Mouse (Mus musculus): ENCODE data around the gene Lrrc25. TPM values are rescaled to one million over a fixed set of nuclear protein-coding genes. Genes with fewer than 3 reads are reported as not detected.

The Lrrc25 gene
- polyA plus RNA-seq, 1 experiment from 2014 or later = 2.5 TPM

DNA sequence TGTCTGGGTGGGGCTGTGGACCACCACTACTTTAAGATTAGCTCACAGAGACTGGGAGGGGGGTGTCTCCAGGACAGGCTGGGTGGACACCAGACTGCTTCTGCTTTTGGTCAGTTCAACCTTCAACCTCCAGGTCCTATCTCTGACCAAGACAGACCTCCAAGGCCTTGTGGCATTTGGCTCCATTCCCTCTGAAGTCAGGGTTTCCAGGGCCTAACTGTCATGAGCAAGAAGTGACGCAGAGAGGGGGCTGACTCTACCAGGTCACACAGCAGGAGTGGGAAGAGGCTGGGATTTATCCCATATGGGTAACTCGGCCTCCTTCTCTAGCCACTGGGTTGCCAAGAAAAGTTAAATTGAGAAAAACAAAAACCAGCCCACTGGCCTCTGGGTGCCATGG is 41.8 kb downstream of the Lrrc25 start:
- H3K9ac ChIP-seq = no peak overlapping the region
- H3K4me1 ChIP-seq (replicated peaks) = peaks cover 22% of the 10 kb centered on the region
- no peaks in the 10 kb centered on the region for H3K27me3 ChIP-seq (replicated peaks)
- no peaks in the 10 kb centered on the region for H3K9me3 ChIP-seq
- no peak overlapping the region for H3K4me3 ChIP-seq (replicated peaks)
- no peak for ATAC-seq
- peaks cover 3% of the 10 kb centered on the region; the same call in 1 of the 2 replicates for H3K36me3 ChIP-seq
- WGBS = 81% methylated on average over 2 of the region's 2 CpGs
- peak overlapping the region; percentile 94 for H3K4me2 ChIP-seq (replicated peaks)
- no peak overlapping the region for H3K27ac ChIP-seq

DNA sequence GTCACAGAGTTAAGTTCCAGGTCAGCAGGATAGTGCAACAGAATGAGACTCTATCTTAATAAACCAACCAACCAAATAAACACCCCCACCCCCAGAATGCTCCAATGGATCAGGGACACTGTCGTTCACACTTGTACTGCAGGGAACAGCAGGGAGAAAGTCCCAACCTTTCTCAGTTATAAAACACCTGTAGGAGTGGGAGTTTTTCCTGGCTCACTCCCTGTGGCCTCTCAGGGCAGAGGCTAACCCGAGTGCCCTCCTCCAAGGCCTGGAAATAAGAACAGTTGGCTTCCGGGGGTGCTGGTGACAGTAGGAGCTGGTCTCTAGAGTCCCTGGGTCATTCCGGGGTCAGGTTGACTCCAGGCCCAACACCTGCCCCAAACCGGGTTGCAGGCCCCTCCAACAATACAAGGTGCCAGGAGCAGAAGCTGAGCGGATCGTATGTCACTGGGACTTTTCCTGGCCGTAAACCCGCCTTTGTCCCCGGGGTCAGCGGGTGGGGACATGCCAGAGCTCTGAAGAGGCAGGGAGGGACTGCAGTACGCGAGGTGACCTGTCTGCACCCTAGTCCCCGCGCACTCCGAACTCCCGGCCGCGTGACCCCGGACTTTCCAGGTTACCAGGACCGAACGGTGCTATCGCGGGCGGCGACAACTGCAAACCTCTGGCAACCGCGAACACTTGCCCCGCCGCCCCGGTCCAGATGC is 43.1 kb downstream of the Lrrc25 start:
- peak overlapping the region; percentile 73 for H3K9ac ChIP-seq
- ATAC-seq = peak; percentile 69
- WGBS = under 1% methylated on average over 31 of the region's 31 CpGs
- peak overlapping the region; percentile 68 for H3K4me3 ChIP-seq (replicated peaks)
- H3K4me1 ChIP-seq (replicated peaks) = peaks cover 23% of the 10 kb centered on the region
- peak overlapping the region; percentile 94 for H3K4me2 ChIP-seq (replicated peaks)
- no peaks in the 10 kb centered on the region for H3K9me3 ChIP-seq
- no peaks in the 10 kb centered on the region for H3K27me3 ChIP-seq (replicated peaks)
- peaks cover 3% of the 10 kb centered on the region; the same call in 1 of the 2 replicates for H3K36me3 ChIP-seq
- H3K27ac ChIP-seq = peak overlapping the region; percentile 86

DNA sequence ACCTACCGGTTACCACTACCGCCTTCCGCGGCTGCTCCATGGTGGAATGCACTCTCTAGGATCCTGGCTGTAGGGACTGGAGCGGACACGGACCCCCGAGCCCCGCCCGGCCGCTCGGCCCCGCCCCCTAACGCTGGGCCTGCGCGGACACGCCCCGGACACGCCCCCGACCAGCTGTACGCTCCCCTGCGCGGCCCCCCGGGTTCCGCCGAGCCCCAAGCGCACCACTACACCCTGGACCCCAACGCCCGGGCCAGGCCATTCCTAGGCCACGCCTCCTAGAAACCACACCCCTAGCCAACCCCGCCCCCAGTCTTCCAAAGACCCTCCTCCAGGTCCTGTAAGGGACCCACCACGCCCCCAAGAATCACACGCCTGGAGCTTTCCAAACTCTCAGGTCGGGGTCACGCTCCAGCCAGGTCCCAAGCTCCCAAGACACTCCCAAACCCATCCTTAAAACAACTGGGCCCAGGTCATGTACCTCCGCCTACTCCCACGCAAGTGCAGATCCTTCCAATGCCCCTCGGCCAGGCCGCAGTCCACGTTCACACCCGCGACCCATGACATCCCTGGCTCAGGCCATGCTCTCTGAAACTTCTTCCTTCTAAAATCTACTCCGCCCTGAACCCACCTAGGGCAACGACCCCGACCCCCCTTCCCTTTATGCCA is 43.8 kb downstream of the Lrrc25 start:
- peak; percentile 96 for ATAC-seq
- Histone ChIP-seq H3K9me3 (no peaks in the 10 kb centered on the region), H3K27me3 (replicated peaks) (no peaks in the 10 kb centered on the region), H3K27ac (peak overlapping the region; percentile 86), H3K4me1 (replicated peaks) (peaks cover 21% of the 10 kb centered on the region), H3K4me2 (replicated peaks) (peak overlapping the region; percentile 94), H3K36me3 (peaks cover 3% of the 10 kb centered on the region; the same call in 1 of the 2 replicates), H3K9ac (peak overlapping the region; percentile 73), H3K4me3 (replicated peaks) (peak overlapping the region; percentile 68)
- WGBS = under 1% methylated on average over 44 of the region's 44 CpGs

DNA sequence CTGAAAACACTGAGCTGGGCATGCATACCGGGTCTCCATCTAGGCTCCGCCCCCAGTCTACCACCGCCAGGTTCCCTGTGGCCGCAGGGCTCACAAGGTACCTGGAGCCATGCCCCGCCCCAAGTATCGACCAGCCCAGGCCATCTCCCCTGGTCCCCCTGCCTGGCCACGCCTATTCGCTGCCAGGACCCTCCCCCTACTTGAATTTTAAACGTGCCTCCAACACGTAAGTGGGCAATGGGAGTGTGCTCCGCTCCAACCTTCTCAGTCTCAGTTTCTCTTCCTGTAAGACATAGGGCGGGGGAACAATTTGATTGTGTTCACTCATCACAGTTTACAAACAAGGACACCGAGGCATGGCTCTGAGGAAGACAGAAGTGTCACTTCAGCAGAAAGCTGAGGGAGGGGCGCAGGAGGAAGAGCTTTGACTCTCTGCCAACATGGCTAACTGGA is 44.3 kb downstream of the Lrrc25 start, which contains the start of gene Pgpep1:
Gene Pgpep1, minus strand, starts transcription at position 116 of the 453 bp plus-strand sequence.
- Histone ChIP-seq H3K4me1 (replicated peaks) (peaks cover 21% of the 10 kb centered on the region), H3K4me2 (replicated peaks) (peak within 1 kb of the TSS; percentile 94), H3K9ac (peak within 1 kb of the TSS; percentile 73), H3K4me3 (replicated peaks) (peak within 1 kb of the TSS; percentile 68), H3K27me3 (replicated peaks) (no peaks in the 10 kb centered on the region), H3K36me3 (peaks cover 3% of the 10 kb centered on the region; the same call in 1 of the 2 replicates), H3K9me3 (no peaks in the 10 kb centered on the region), H3K27ac (peak within 1 kb of the TSS; percentile 86)
- ATAC-seq = peak; percentile 74
- 1% methylated on average over 14 of the region's 14 CpGs for WGBS

DNA sequence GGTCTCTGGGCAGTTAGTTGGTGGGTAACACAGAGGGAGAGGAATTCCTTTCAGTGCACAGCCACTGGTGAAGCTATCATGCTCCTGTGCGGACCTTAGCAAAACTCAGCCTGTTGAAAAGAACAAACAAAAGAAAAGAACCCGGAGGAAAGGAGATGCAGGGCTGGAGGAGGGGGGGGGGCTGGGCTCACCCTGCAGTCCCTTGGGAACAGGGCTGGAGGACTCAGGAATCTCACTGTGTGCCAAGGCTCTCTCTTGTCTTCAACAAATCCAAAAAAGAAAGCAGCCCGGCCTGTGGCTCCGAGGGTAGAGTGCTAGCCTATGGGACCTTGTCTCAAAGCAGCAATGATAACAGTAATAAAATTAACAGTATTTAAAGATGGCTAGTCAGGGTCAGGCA is 47.7 kb downstream of the Lrrc25 start:
- H3K27me3 ChIP-seq (replicated peaks) = no peaks in the 10 kb centered on the region
- no peaks in the 10 kb centered on the region for H3K9me3 ChIP-seq
- 42% methylated on average over 4 of the region's 4 CpGs for WGBS
- peaks cover 11% of the 10 kb centered on the region for H3K4me1 ChIP-seq (replicated peaks)
- no peaks in the 10 kb centered on the region for H3K36me3 ChIP-seq
- no peak overlapping the region for H3K4me2 ChIP-seq (replicated peaks)
- no peak overlapping the region for H3K27ac ChIP-seq
- H3K4me3 ChIP-seq (replicated peaks) = no peak overlapping the region
- no peak for ATAC-seq
- no peak overlapping the region; the same call in 1 of the 2 replicates for H3K9ac ChIP-seq

DNA sequence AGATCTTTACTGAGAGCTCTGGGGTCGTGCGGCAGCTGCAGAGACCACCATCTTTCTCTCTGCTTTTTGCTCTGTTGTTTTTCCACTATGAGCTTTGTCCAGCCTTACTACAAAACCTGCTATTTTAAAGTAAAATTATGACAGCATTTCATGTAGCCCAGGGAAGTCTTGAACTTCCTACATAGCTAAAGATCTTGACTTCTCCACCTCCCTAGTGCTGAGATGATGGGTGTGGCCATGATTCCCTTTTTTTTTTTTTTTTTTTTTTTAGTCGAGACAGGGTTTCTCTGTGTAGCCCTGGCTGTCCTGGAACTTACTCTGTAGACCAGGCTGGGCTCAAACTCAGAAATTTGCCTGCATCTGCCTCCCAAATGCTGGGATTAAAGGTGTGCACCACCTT is 48.7 kb downstream of the Lrrc25 start:
- 81% methylated on average over 3 of the region's 3 CpGs for WGBS
- H3K4me1 ChIP-seq (replicated peaks) = peaks cover 11% of the 10 kb centered on the region
- no peak overlapping the region for H3K27ac ChIP-seq

DNA sequence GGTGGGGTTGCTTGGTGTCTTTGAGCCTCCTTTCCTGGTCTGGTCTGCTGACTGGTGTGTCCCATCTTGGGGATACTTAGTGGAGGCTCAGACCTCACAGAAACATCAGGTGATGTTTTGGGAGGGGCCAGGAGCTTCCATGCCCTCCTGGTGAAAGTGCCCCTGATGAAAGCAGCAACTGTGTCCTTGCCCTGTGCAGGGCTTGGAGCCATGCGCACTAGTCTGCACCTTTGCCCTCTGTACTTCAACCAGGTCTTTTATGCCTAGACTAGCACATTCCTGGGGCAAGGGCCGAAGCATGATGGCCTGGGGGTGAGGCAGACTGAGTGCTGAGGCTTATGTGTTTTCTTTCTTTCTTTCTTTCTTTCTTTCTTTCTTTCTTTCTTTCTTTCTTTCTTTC is 49.6 kb downstream of the Lrrc25 start:
- no peak overlapping the region for H3K27ac ChIP-seq
- no peaks in the 10 kb centered on the region for H3K9me3 ChIP-seq
- no peak overlapping the region for H3K4me3 ChIP-seq (replicated peaks)
- peaks cover 4% of the 10 kb centered on the region; the same call in 1 of the 2 replicates for H3K4me1 ChIP-seq (replicated peaks)
- no peaks in the 10 kb centered on the region for H3K36me3 ChIP-seq
- H3K27me3 ChIP-seq (replicated peaks) = no peaks in the 10 kb centered on the region
- H3K4me2 ChIP-seq (replicated peaks) = no peak overlapping the region
- no peak overlapping the region for H3K9ac ChIP-seq
- 55% methylated on average over 2 of the region's 2 CpGs for WGBS
- ATAC-seq = peak; percentile 82

More for the DNA sequence above, 48.7 kb downstream of the Lrrc25 start:
- Histone ChIP-seq H3K9ac (no peak overlapping the region), H3K27me3 (replicated peaks) (no peaks in the 10 kb centered on the region), H3K4me3 (replicated peaks) (no peak overlapping the region), H3K4me2 (replicated peaks) (no peak overlapping the region), H3K9me3 (no peaks in the 10 kb centered on the region), H3K36me3 (no peaks in the 10 kb centered on the region)
- no peak for ATAC-seq

DNA sequence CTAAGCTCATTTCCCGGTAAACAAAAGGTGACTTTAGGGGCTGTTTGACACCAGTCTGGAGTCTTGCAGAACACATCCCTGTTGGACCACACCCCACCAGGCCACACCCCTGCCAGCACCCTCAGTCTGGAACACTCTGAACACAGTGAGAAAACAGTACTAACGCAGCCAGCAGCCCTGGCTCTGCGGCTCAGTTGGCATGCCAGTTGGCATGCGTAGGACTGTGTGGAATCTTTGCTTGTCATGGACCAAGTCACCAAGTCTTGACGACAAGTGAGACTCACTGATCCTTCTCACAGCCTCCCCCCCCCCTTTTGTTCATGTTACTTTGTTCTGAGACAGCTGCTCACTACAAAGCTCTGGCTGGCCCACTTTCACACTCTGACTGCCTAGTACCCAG is 51.1 kb downstream of the Lrrc25 start:
- Histone ChIP-seq H3K27me3 (replicated peaks) (no peaks in the 10 kb centered on the region), H3K4me2 (replicated peaks) (no peak overlapping the region), H3K4me3 (replicated peaks) (no peak overlapping the region), H3K27ac (no peak overlapping the region), H3K4me1 (replicated peaks) (0 out of 2 replicates have a peak, but pooled peaks cover 4% of the 10 kb centered on the region), H3K9ac (no peak overlapping the region), H3K9me3 (no peaks in the 10 kb centered on the region), H3K36me3 (no peaks in the 10 kb centered on the region)
- peak; percentile 59; the same call in 1 of the 2 replicates for ATAC-seq
- WGBS = 69% methylated on average over 5 of the region's 5 CpGs

Other genes with a start within 250 kb of the Lrrc25 start
- 0.39 and 0.82 TPM in 2 replicates for gene Comp, start 242.6 kb upstream of the Lrrc25 start, polyA plus RNA-seq (2015; fragmentation: Nextera tagmentation; extraction: Ambion mirVana)
- gene Crtc1, start 176.6 kb upstream of the Lrrc25 start, polyA plus RNA-seq (2015; fragmentation: Nextera tagmentation; extraction: Ambion mirVana) = 14.8 and 15.0 TPM in 2 replicates
- gene Klhl26, start 139.2 kb upstream of the Lrrc25 start, polyA plus RNA-seq (2015; fragmentation: Nextera tagmentation; extraction: Ambion mirVana) = 18.7 and 20.8 TPM in 2 replicates
- 3.2 and 4.2 TPM in 2 replicates for gene Tmem59l, start 128.8 kb upstream of the Lrrc25 start, polyA plus RNA-seq (2015; fragmentation: Nextera tagmentation; extraction: Ambion mirVana)
- gene Crlf1, start 123.0 kb upstream of the Lrrc25 start, polyA plus RNA-seq (2015; fragmentation: Nextera tagmentation; extraction: Ambion mirVana) = 0.95 and 1.2 TPM in 2 replicates
- 121 and 132 TPM in 2 replicates for gene Rex1bd, start 109.4 kb upstream of the Lrrc25 start, polyA plus RNA-seq (2015; fragmentation: Nextera tagmentation; extraction: Ambion mirVana)
- gene Uba52, start 105.4 kb upstream of the Lrrc25 start, polyA plus RNA-seq (2015; fragmentation: Nextera tagmentation; extraction: Ambion mirVana) = 957 and 992 TPM in 2 replicates
- 277 and 331 TPM in 2 replicates for gene Fkbp8, start 88.4 kb upstream of the Lrrc25 start, polyA plus RNA-seq (2015; fragmentation: Nextera tagmentation; extraction: Ambion mirVana)
- 60.5 and 65.8 TPM in 2 replicates for gene Kxd1, start 88.2 kb upstream of the Lrrc25 start, polyA plus RNA-seq (2015; fragmentation: Nextera tagmentation; extraction: Ambion mirVana)
- gene Ell, start 76.7 kb upstream of the Lrrc25 start, polyA plus RNA-seq (2015; fragmentation: Nextera tagmentation; extraction: Ambion mirVana) = 15.9 TPM in 2 replicates
- 123 and 130 TPM in 2 replicates for gene Isyna1, start 21.8 kb upstream of the Lrrc25 start, polyA plus RNA-seq (2015; fragmentation: Nextera tagmentation; extraction: Ambion mirVana)
- 86.9 and 91.7 TPM in 2 replicates for gene Ssbp4, start 7.3 kb upstream of the Lrrc25 start, polyA plus RNA-seq (2015; fragmentation: Nextera tagmentation; extraction: Ambion mirVana)
- gene Gdf15, start 16.3 kb downstream of the Lrrc25 start, polyA plus RNA-seq (2015; fragmentation: Nextera tagmentation; extraction: Ambion mirVana) = 2.3 and 2.9 TPM in 2 replicates
- gene Pgpep1, start 44.2 kb downstream of the Lrrc25 start, polyA plus RNA-seq (2015; fragmentation: Nextera tagmentation; extraction: Ambion mirVana) = 58.0 and 74.2 TPM in 2 replicates
- 286 and 323 TPM in 2 replicates for gene Lsm4, start 57.1 kb downstream of the Lrrc25 start, polyA plus RNA-seq (2015; fragmentation: Nextera tagmentation; extraction: Ambion mirVana)
- gene Jund, start 82.8 kb downstream of the Lrrc25 start, polyA plus RNA-seq (2015; fragmentation: Nextera tagmentation; extraction: Ambion mirVana) = 83.7 and 88.8 TPM in 2 replicates
- not detected in 2 replicates for gene Iqcn, start 87.3 kb downstream of the Lrrc25 start, polyA plus RNA-seq (2015; fragmentation: Nextera tagmentation; extraction: Ambion mirVana)
- 2.1 and 2.5 TPM in 2 replicates for gene Gm3336, start 102.4 kb downstream of the Lrrc25 start, polyA plus RNA-seq (2015; fragmentation: Nextera tagmentation; extraction: Ambion mirVana)
- 0.21 and 0.53 TPM in 2 replicates for gene Pde4c, start 107.6 kb downstream of the Lrrc25 start, polyA plus RNA-seq (2015; fragmentation: Nextera tagmentation; extraction: Ambion mirVana)
- gene Rab3a, start 138.5 kb downstream of the Lrrc25 start, polyA plus RNA-seq (2015; fragmentation: Nextera tagmentation; extraction: Ambion mirVana) = 24.0 and 26.0 TPM in 2 replicates
- 59.1 and 72.6 TPM in 2 replicates for gene Mpv17l2, start 144.8 kb downstream of the Lrrc25 start, polyA plus RNA-seq (2015; fragmentation: Nextera tagmentation; extraction: Ambion mirVana)
- gene Pik3r2, start 160.6 kb downstream of the Lrrc25 start, polyA plus RNA-seq (2015; fragmentation: Nextera tagmentation; extraction: Ambion mirVana) = 53.1 and 55.3 TPM in 2 replicates
- gene Mast3, start 188.9 kb downstream of the Lrrc25 start, polyA plus RNA-seq (2015; fragmentation: Nextera tagmentation; extraction: Ambion mirVana) = 13.2 and 16.8 TPM in 2 replicates
- 0.29 and 0.40 TPM in 2 replicates for gene Il12rb1, start 192.3 kb downstream of the Lrrc25 start, polyA plus RNA-seq (2015; fragmentation: Nextera tagmentation; extraction: Ambion mirVana)
- gene Arrdc2, start 223.6 kb downstream of the Lrrc25 start, polyA plus RNA-seq (2015; fragmentation: Nextera tagmentation; extraction: Ambion mirVana) = 7.5 TPM in 2 replicates
- 2.0 TPM in 2 replicates for gene Kcnn1, start 247.1 kb downstream of the Lrrc25 start, polyA plus RNA-seq (2015; fragmentation: Nextera tagmentation; extraction: Ambion mirVana)

All from intestine, embryonic 15.5 days (tissue).